Mouse (Mus musculus): ENCODE measurements at regions not wholly inside any gene's neighbourhood (a gene's known extent, or its start where the extent isn't known, plus 50 kb on each side); places are given as distances from the start of the nearest gene placed in this dataset.

GRCm38 (mm10) chrX:70820518-70820917, 229.5 kb upstream of the Mamld1 start:
- CTCF ChIA-PET = no interaction called here
- POLR2A ChIA-PET = no interaction called here

- ChIA-PET CTCF (no interaction called here), POLR2A (no interaction called here)
Measured at GRCm38 (mm10) chrX:70817771-70818170, 232.3 kb upstream of the Mamld1 start.

- ChIA-PET POLR2A (no interaction called here), CTCF (no interaction called here)
Measured at GRCm38 (mm10) chrX:70816662-70817061, 233.4 kb upstream of the Mamld1 start.

- POLR2A ChIA-PET = no interaction called here
- CTCF ChIA-PET = no interaction called here
Measured at GRCm38 (mm10) chrX:70791796-70792195, 258.3 kb upstream of the Mamld1 start.

- CTCF ChIA-PET = no interaction called here
- POLR2A ChIA-PET = no interaction called here
Measured at GRCm38 (mm10) chrX:70762862-70763261, 285.9 kb upstream of the Tmem185a start.

- ChIA-PET POLR2A (interaction anchor here in 1 of 4 experiments (1.6 to 2.1 kb wide), 2 partner anchors 130 to 190 kb away, joined by 4 to 12 read pairs; no protein-coding TSS in a partner anchor), CTCF (interaction anchor here in 1 of 4 experiments (1.5 kb wide), 1 partner anchor 131 kb away, joined by 5 read pairs; no protein-coding TSS in a partner anchor)
Measured at GRCm38 (mm10) chrX:70713004-70713604, 236.1 kb upstream of the Tmem185a start.

- ChIA-PET CTCF (no interaction called here), POLR2A (no interaction called here)
Measured at GRCm38 (mm10) chrX:70682194-70682593, 205.2 kb upstream of the Tmem185a start.

GRCm38 (mm10) chrX:70667092-70667491, 190.1 kb upstream of the Tmem185a start:
- ChIA-PET POLR2A (no interaction called here), CTCF (no interaction called here)
